Comparison of ENCODE assay signal across 21 mouse cellular contexts in genomic region chr14:13651039-13651438, GRCm38 (mm10). TPM values are rescaled to one million over a fixed set of nuclear protein-coding genes. Genes with fewer than 3 reads are reported as not detected.
DNase-seq lines count a peak whose midpoint lies in the region; ATAC-seq and TF ChIP-seq lines count a peak whose summit lies in the region.
"Had no signal": no experiment of that assay in that cellular context is flagged by ENCODE, and none has a peak within 500 bp of the region (broad histone marks: within the 10 kb centered on the region; RNA-seq: fewer than 3 reads in every experiment).

No protein-coding gene starts in this region.

- 67% methylated on average over 1 of the region's 1 CpGs for WGBS in hindbrain, embryonic 11.5 days
- 52% methylated on average over 1 of the region's 1 CpGs for WGBS in hindbrain, embryonic 16.5 days
- 70% methylated on average over 1 of the region's 1 CpGs for WGBS in hindbrain, embryonic 12.5 days
- WGBS in midbrain, embryonic 14.5 days = 66% methylated on average over 1 of the region's 1 CpGs

- H3K4me2 ChIP-seq in hindbrain, embryonic 11.5 days (replicated peaks; ENCODE audit: low read depth, low read length) = no peak overlapping the region
- no peak overlapping the region for H3K4me2 ChIP-seq in hindbrain, embryonic 16.5 days (ENCODE audit: low read length)
- H3K4me2 ChIP-seq in hindbrain, embryonic 12.5 days (replicated peaks) = no peak overlapping the region
- H3K4me2 ChIP-seq in midbrain, embryonic 14.5 days (ENCODE audit: low read length) = no peak overlapping the region

- no peak for TF ChIP-seq CTCF in layer of hippocampus, adult 2 months (conservative IDR thresholded peaks at IDR 0.05)

- H3K9ac ChIP-seq in hindbrain, embryonic 11.5 days (ENCODE audit: low read depth, low read length) = no peak overlapping the region
- no peak overlapping the region for H3K9ac ChIP-seq in hindbrain, embryonic 16.5 days (ENCODE audit: low read depth, low read length)
- H3K9ac ChIP-seq in hindbrain, embryonic 12.5 days = no peak overlapping the region
- H3K9ac ChIP-seq in midbrain, embryonic 14.5 days (replicated peaks; ENCODE audit: low read length) = no peak overlapping the region

- no peaks in the 10 kb centered on the region for H3K36me3 ChIP-seq in hindbrain, embryonic 11.5 days (ENCODE audit: control insufficient read depth, insufficient read depth, low read length)
- H3K36me3 ChIP-seq in hindbrain, embryonic 16.5 days (ENCODE audit: control insufficient read depth, insufficient read depth, low read length) = no peaks in the 10 kb centered on the region
- H3K36me3 ChIP-seq in hindbrain, embryonic 12.5 days = no peaks in the 10 kb centered on the region
- H3K36me3 ChIP-seq in midbrain, embryonic 14.5 days (ENCODE audit: control insufficient read depth, insufficient read depth, low read length) = no peaks in the 10 kb centered on the region

- no peaks in the 10 kb centered on the region for H3K9me3 ChIP-seq in hindbrain, embryonic 11.5 days (ENCODE audit: control insufficient read depth, low read length)
- no peaks in the 10 kb centered on the region for H3K9me3 ChIP-seq in hindbrain, embryonic 16.5 days (ENCODE audit: control insufficient read depth, low read length)
- no peaks in the 10 kb centered on the region for H3K9me3 ChIP-seq in hindbrain, embryonic 12.5 days (replicated peaks)
- H3K9me3 ChIP-seq in midbrain, embryonic 14.5 days (ENCODE audit: control insufficient read depth, low read length) = no peaks in the 10 kb centered on the region

- H3K27ac ChIP-seq in hindbrain, embryonic 11.5 days (ENCODE audit: low read depth, low read length) = no peak overlapping the region
- H3K27ac ChIP-seq in hindbrain, embryonic 16.5 days (ENCODE audit: low read depth, low read length) = no peak overlapping the region
- H3K27ac ChIP-seq in hindbrain, embryonic 12.5 days = no peak overlapping the region
- 0 out of 2 replicates have a peak overlapping the region, but pooled peaks have one; percentile 32 for H3K27ac ChIP-seq in midbrain, embryonic 14.5 days (replicated peaks; ENCODE audit: low read depth, low read length)
- no peak overlapping the region for H3K27ac ChIP-seq in layer of hippocampus, adult 2 months
- H3K27ac ChIP-seq: left cerebral cortex, adult 2 months; macrophage had no signal

- no peaks in the 10 kb centered on the region for H3K4me1 ChIP-seq in hindbrain, embryonic 11.5 days (replicated peaks; ENCODE audit: control insufficient read depth, insufficient read depth, low read length)
- H3K4me1 ChIP-seq in hindbrain, embryonic 16.5 days (ENCODE audit: control insufficient read depth, insufficient read depth, low read depth, low read length) = peaks cover 5% of the 10 kb centered on the region
- peaks cover 6% of the 10 kb centered on the region; the same call in 1 of the 2 replicates for H3K4me1 ChIP-seq in hindbrain, embryonic 12.5 days
- 0 out of 2 replicates have a peak, but pooled peaks cover 7% of the 10 kb centered on the region for H3K4me1 ChIP-seq in midbrain, embryonic 14.5 days (ENCODE audit: control insufficient read depth, insufficient read depth, low read length)

- DNase-seq in hindbrain, embryonic 11.5 days (ENCODE audit: low spot score) = peak; percentile 4
- DNase-seq in embryo, embryonic 9.5 days (ENCODE audit: extremely low spot score) = peak; percentile 5
- DNase-seq in midbrain, embryonic 14.5 days = peak; percentile 49
- no peak for DNase-seq in T-cell, adult 2 months (ENCODE audit: low spot score)
- DNase-seq in layer of hippocampus, adult 2 months (ENCODE audit: low spot score in 2 of 2) = no peak
- DNase-seq: cerebellum, adult 11-12 months; heart, adult 18-20 months; heart, postnatal 10 days; kidney, postnatal 4 days; lung, adult 18-20 months had no signal

- no peaks in the 10 kb centered on the region for H3K27me3 ChIP-seq in hindbrain, embryonic 11.5 days (ENCODE audit: control insufficient read depth, insufficient read depth, low read length)
- H3K27me3 ChIP-seq in hindbrain, embryonic 16.5 days (replicated peaks; ENCODE audit: control insufficient read depth, insufficient read depth, low read length) = no peaks in the 10 kb centered on the region
- H3K27me3 ChIP-seq in hindbrain, embryonic 12.5 days = no peaks in the 10 kb centered on the region
- no peaks in the 10 kb centered on the region for H3K27me3 ChIP-seq in midbrain, embryonic 14.5 days (ENCODE audit: control insufficient read depth, insufficient read depth, low read length)

- no peak overlapping the region for H3K4me3 ChIP-seq in hindbrain, embryonic 11.5 days (ENCODE audit: low read depth, low read length)
- no peak overlapping the region for H3K4me3 ChIP-seq in hindbrain, embryonic 16.5 days (ENCODE audit: low read length)
- no peak overlapping the region for H3K4me3 ChIP-seq in hindbrain, embryonic 12.5 days
- H3K4me3 ChIP-seq in midbrain, embryonic 14.5 days (replicated peaks; ENCODE audit: low read depth, low read length) = no peak overlapping the region
- no peak overlapping the region for H3K4me3 ChIP-seq in layer of hippocampus, adult 2 months
- H3K4me3 ChIP-seq: left cerebral cortex, adult 2 months; myocyte had no signal

- no peak for ATAC-seq in hindbrain, embryonic 11.5 days (ENCODE audit: low FRiP score)
- ATAC-seq in hindbrain, embryonic 16.5 days = no peak
- ATAC-seq in hindbrain, embryonic 12.5 days (ENCODE audit: low FRiP score) = peak; percentile 57; the same call in 1 of the 2 replicates
- peak; percentile 53; the same call in 1 of the 2 replicates for ATAC-seq in midbrain, embryonic 14.5 days (ENCODE audit: low FRiP score, low TSS enrichment)
- no peak for ATAC-seq in erythroid progenitor cell, adult 5-6 weeks (replicated peaks; ENCODE audit: low FRiP score, poor library complexity, severe bottlenecking)
- ATAC-seq: intestine, postnatal 0 days had no signal

RNA-seq across cellular contexts. Expression of gene Sntn, which starts 19.6 kb away (rescaled TPM):
- polyA plus RNA-seq in hindbrain, embryonic 11.5 days (2014; fragmentation: Nextera tagmentation; extraction: Ambion mirVana) = not detected in 2 replicates
- polyA plus RNA-seq in hindbrain, embryonic 16.5 days (2015; fragmentation: Nextera tagmentation; extraction: Ambion mirVana) = not detected in 2 replicates
- polyA plus RNA-seq in hindbrain, embryonic 12.5 days (2016; fragmentation: Nextera tagmentation; extraction: Ambion mirVana) = not detected in 2 replicates
- not detected in 2 replicates for polyA plus RNA-seq in midbrain, embryonic 14.5 days (2014; fragmentation: Nextera tagmentation; extraction: Ambion mirVana)
- total RNA-seq in erythroid progenitor cell, adult 5-6 weeks (2015; ENCODE audit: low replicate concordance) = not detected in 2 replicates
- not detected in 2 replicates for total RNA-seq in erythroid progenitor cell, adult 5-6 weeks (2017; ENCODE audit: low replicate concordance)
- total RNA-seq in layer of hippocampus, adult 2 months (2021) = under 1 TPM in 1 of 2 experiments, not detected in 1; 0.69 TPM
- total RNA-seq: heart, adult 18-20 months; heart, postnatal 10 days; left cerebral cortex, adult 2 months; MEL had no signal
- polyA plus RNA-seq: intestine, postnatal 0 days; limb, embryonic 14.5 days; macrophage; myocyte; small intestine, adult 2 months; stomach, embryonic 14.5 days had no signal

Comparison
In these comparisons a context has a peak if more than half of its experiments do, and no peak if none do; other contexts are left out.
1. ATAC-seq: peak in hindbrain, embryonic 12.5 days (single experiment) and midbrain, embryonic 14.5 days (single experiment); none in hindbrain, embryonic 11.5 days (single experiment), hindbrain, embryonic 16.5 days (single experiment) and erythroid progenitor cell, adult 5-6 weeks (single experiment).
2. DNase-seq: peak in hindbrain, embryonic 11.5 days (single experiment), embryo, embryonic 9.5 days (single experiment) and midbrain, embryonic 14.5 days (single experiment); none in T-cell, adult 2 months (single experiment) and layer of hippocampus, adult 2 months (0 of 2).